Mouse (Mus musculus): ENCODE data around the gene Tnfrsf4.

DNA sequence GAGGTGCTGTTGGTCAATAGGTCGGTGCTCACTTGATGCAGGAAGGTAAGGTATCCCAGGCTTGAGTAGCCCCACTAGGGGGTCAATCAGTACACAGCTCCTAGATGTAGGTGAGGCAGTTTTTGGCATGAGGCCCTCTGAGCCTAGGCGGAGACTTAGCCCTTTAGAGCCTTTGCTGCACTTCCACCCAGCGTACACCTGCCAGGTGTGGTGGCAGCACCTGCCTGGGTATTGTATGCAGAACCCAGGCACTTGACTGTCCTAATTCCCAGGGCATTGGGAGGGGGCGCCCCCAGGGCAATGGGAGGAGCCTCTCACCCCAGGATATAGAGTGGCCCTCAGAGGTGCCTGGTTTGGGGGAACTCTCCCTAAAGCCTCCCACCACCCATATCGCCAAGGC, 41.5 kb downstream of the Tnfrsf4 start:
- TF ChIP-seq CTCF (IDR thresholded peaks at IDR 0.05; ENCODE audit: borderline replicate concordance, extremely low read depth, insufficient read depth, insufficient read length): no peak
- TF ChIP-seq POLR2A (IDR thresholded peaks at IDR 0.05; ENCODE audit: borderline replicate concordance, extremely low read depth, insufficient read depth, insufficient read length, poor library complexity, severe bottlenecking): no peak
